ENCODE assay signal across 18 mouse cellular contexts in genomic region chr14:11608366-11608765, GRCm38 (mm10). TPM values are rescaled to one million over a fixed set of nuclear protein-coding genes. Genes with fewer than 3 reads are reported as not detected.
"Had no signal": no experiment of that assay in that cellular context is flagged by ENCODE, and none has a peak within 500 bp of the region (broad histone marks: within the 10 kb centered on the region; RNA-seq: fewer than 3 reads in every experiment).

No protein-coding gene starts in this region.

- H3K4me1 ChIP-seq: liver, embryonic 13.5 days; neural tube, embryonic 12.5 days had no signal

- H3K27me3 ChIP-seq: limb, embryonic 13.5 days; liver, embryonic 13.5 days; midbrain, embryonic 13.5 days; neural tube, embryonic 12.5 days had no signal

- H3K36me3 ChIP-seq: limb, embryonic 10.5 days; limb, embryonic 13.5 days; liver, embryonic 13.5 days; midbrain, embryonic 13.5 days; neural tube, embryonic 12.5 days had no signal

- H3K9me3 ChIP-seq: limb, embryonic 10.5 days; limb, embryonic 13.5 days; liver, embryonic 13.5 days; midbrain, embryonic 13.5 days; neural tube, embryonic 12.5 days had no signal

- H3K9ac ChIP-seq: limb, embryonic 13.5 days; liver, embryonic 13.5 days; lung, embryonic 14.5 days; midbrain, embryonic 13.5 days; neural tube, embryonic 12.5 days had no signal

- H3K27ac ChIP-seq: kidney, postnatal 0 days; left cerebral cortex, adult 2 months; limb, embryonic 10.5 days; limb, embryonic 13.5 days; liver, embryonic 13.5 days; macrophage; neural tube, embryonic 12.5 days had no signal

- H3K4me3 ChIP-seq: left cerebral cortex, adult 2 months; limb, embryonic 10.5 days; limb, embryonic 13.5 days; liver, embryonic 13.5 days; midbrain, embryonic 13.5 days; neural tube, embryonic 12.5 days had no signal

- ATAC-seq: lung, postnatal 0 days; midbrain, embryonic 13.5 days had no signal

- H3K4me2 ChIP-seq: limb, embryonic 13.5 days; liver, embryonic 13.5 days; lung, embryonic 14.5 days; midbrain, embryonic 13.5 days; neural tube, embryonic 12.5 days had no signal

- DNase-seq: kidney, adult 18-20 months; kidney, postnatal 36 days; layer of hippocampus, postnatal 36 days; liver; liver, embryonic 13.5 days; lung, embryonic 14.5 days; retina, postnatal 1 day; right cerebral cortex, postnatal 25 days; thymus, adult 18-20 months; thymus, postnatal 36 days had no signal

RNA-seq across cellular contexts. Expression of gene Ptprg, which starts 55.0 kb away (rescaled TPM):
- polyA plus RNA-seq: macrophage had no signal
